Mouse (Mus musculus): ENCODE measurements around the gene Abhd16a. TPM values are rescaled to one million over a fixed set of nuclear protein-coding genes. Genes with fewer than 3 reads are reported as not detected.

The Abhd16a gene
- total RNA-seq, 2 experiments from 2014 or later: 18.0 to 21.3 TPM

GRCm38 (mm10) chr17:35140490-35140996 lies 51.5 kb downstream of the Abhd16a start:
- ATAC-seq (ENCODE audit: poor library complexity, severe bottlenecking): no peak

- ATAC-seq (ENCODE audit: poor library complexity, severe bottlenecking): no peak
Observed at GRCm38 (mm10) chr17:35141971-35142370, 52.9 kb downstream of the Abhd16a start.

GRCm38 (mm10) chr17:35146139-35146538 lies 57.1 kb downstream of the Abhd16a start:
- ATAC-seq (ENCODE audit: poor library complexity, severe bottlenecking): no peak

- no peak for ATAC-seq (ENCODE audit: poor library complexity, severe bottlenecking)
Observed at GRCm38 (mm10) chr17:35147348-35147747, 58.3 kb downstream of the Abhd16a start.

- no peak for ATAC-seq (ENCODE audit: poor library complexity, severe bottlenecking)
Observed at GRCm38 (mm10) chr17:35147922-35148639, 59.0 kb downstream of the Abhd16a start.

GRCm38 (mm10) chr17:35152121-35152520 lies 63.1 kb downstream of the Abhd16a start:
- ATAC-seq (ENCODE audit: poor library complexity, severe bottlenecking): no peak

Other genes starting within 250 kb of the Abhd16a start
Only the 30 nearest of the 44 such genes appear.
- gene Hspa1b, start 130.0 kb upstream of the Abhd16a start, total RNA-seq (2015): 14.9 and 22.6 TPM in 2 replicates
- 23.0 and 30.6 TPM in 2 replicates for gene Hspa1b, start 130.0 kb upstream of the Abhd16a start, total RNA-seq (2017)
- not detected in 2 replicates for gene Gm20481, start 119.4 kb upstream of the Abhd16a start, total RNA-seq (2015)
- gene Gm20481, start 119.4 kb upstream of the Abhd16a start, total RNA-seq (2017): not detected in 2 replicates
- gene Hspa1a, start 117.1 kb upstream of the Abhd16a start, total RNA-seq (2015): 10.8 and 12.4 TPM in 2 replicates
- 29.2 and 32.0 TPM in 2 replicates for gene Hspa1a, start 117.1 kb upstream of the Abhd16a start, total RNA-seq (2017)
- gene Hspa1l, start 116.6 kb upstream of the Abhd16a start, total RNA-seq (2015): not detected in 2 replicates
- 0.22 TPM in 1 of 2 replicates, not detected in the other for gene Hspa1l, start 116.6 kb upstream of the Abhd16a start, total RNA-seq (2017)
- 85.8 and 141 TPM in 2 replicates for gene Lsm2, start 107.4 kb upstream of the Abhd16a start, total RNA-seq (2015)
- gene Lsm2, start 107.4 kb upstream of the Abhd16a start, total RNA-seq (2017): 13.2 and 31.2 TPM in 2 replicates
- 42.2 and 61.8 TPM in 2 replicates for gene Vars, start 88.3 kb upstream of the Abhd16a start, total RNA-seq (2015)
- gene Vars, start 88.3 kb upstream of the Abhd16a start, total RNA-seq (2017): 110 and 165 TPM in 2 replicates
- 0.07 TPM in 1 of 2 replicates, not detected in the other for gene Vwa7, start 72.7 kb upstream of the Abhd16a start, total RNA-seq (2015)
- gene Vwa7, start 72.7 kb upstream of the Abhd16a start, total RNA-seq (2017): 0.11 TPM in 1 of 2 replicates, not detected in the other
- 1.4 and 1.5 TPM in 2 replicates for gene Sapcd1, start 61.2 kb upstream of the Abhd16a start, total RNA-seq (2015)
- gene Sapcd1, start 61.2 kb upstream of the Abhd16a start, total RNA-seq (2017): 0.22 TPM in 1 of 2 replicates, not detected in the other
- gene Msh5, start 42.5 kb upstream of the Abhd16a start, total RNA-seq (2015): 7.4 and 7.5 TPM in 2 replicates
- gene Msh5, start 42.5 kb upstream of the Abhd16a start, total RNA-seq (2017): 3.6 and 6.3 TPM in 2 replicates
- 415 and 463 TPM in 2 replicates for gene Clic1, start 39.3 kb upstream of the Abhd16a start, total RNA-seq (2015)
- 386 and 405 TPM in 2 replicates for gene Clic1, start 39.3 kb upstream of the Abhd16a start, total RNA-seq (2017)
- gene Ddah2, start 30.2 kb upstream of the Abhd16a start, total RNA-seq (2015): 2.2 and 3.1 TPM in 2 replicates
- gene Ddah2, start 30.2 kb upstream of the Abhd16a start, total RNA-seq (2017): 1.2 and 2.7 TPM in 2 replicates
- gene Ly6g6c, start 23.9 kb upstream of the Abhd16a start, total RNA-seq (2015): not detected in 2 replicates
- not detected in 2 replicates for gene Ly6g6c, start 23.9 kb upstream of the Abhd16a start, total RNA-seq (2017)
- not detected in 2 replicates for gene Mpig6b, start 23.1 kb upstream of the Abhd16a start, total RNA-seq (2015)
- gene Mpig6b, start 23.1 kb upstream of the Abhd16a start, total RNA-seq (2017): not detected in 2 replicates
- not detected in 2 replicates for gene Ly6g6e, start 12.4 kb upstream of the Abhd16a start, total RNA-seq (2015)
- not detected in 2 replicates for gene Ly6g6e, start 12.4 kb upstream of the Abhd16a start, total RNA-seq (2017)
- not detected in 2 replicates for gene Ly6g6d, start 11.2 kb upstream of the Abhd16a start, total RNA-seq (2015)
- not detected in 2 replicates for gene Ly6g6d, start 11.2 kb upstream of the Abhd16a start, total RNA-seq (2017)
- not detected in 2 replicates for gene Ly6g6f, start 3.7 kb upstream of the Abhd16a start, total RNA-seq (2015)
- not detected in 2 replicates for gene Ly6g6f, start 3.7 kb upstream of the Abhd16a start, total RNA-seq (2017)
- not detected in 2 replicates for gene Ly6g5c, start 19.0 kb downstream of the Abhd16a start, total RNA-seq (2015)
- gene Ly6g5c, start 19.0 kb downstream of the Abhd16a start, total RNA-seq (2017): not detected in 2 replicates
- 6.1 and 8.2 TPM in 2 replicates for gene Ly6g5b, start 26.2 kb downstream of the Abhd16a start, total RNA-seq (2015)
- gene Ly6g5b, start 26.2 kb downstream of the Abhd16a start, total RNA-seq (2017): 1.4 and 1.8 TPM in 2 replicates
- gene Gpank1, start 32.2 kb downstream of the Abhd16a start, total RNA-seq (2015): 22.6 and 24.6 TPM in 2 replicates
- gene Gpank1, start 32.2 kb downstream of the Abhd16a start, total RNA-seq (2017): 48.5 and 50.0 TPM in 2 replicates
- 404 and 428 TPM in 2 replicates for gene Csnk2b, start 32.8 kb downstream of the Abhd16a start, total RNA-seq (2015)
- gene Csnk2b, start 32.8 kb downstream of the Abhd16a start, total RNA-seq (2017): 323 and 362 TPM in 2 replicates
- 4.5 and 4.7 TPM in 2 replicates for gene D17H6S53E, start 37.1 kb downstream of the Abhd16a start, total RNA-seq (2015)
- gene D17H6S53E, start 37.1 kb downstream of the Abhd16a start, total RNA-seq (2017): 13.0 and 26.1 TPM in 2 replicates
- 0.38 TPM in 1 of 2 replicates, not detected in the other for gene Apom, start 42.8 kb downstream of the Abhd16a start, total RNA-seq (2015)
- gene Apom, start 42.8 kb downstream of the Abhd16a start, total RNA-seq (2017): 0.26 TPM in 1 of 2 replicates, not detected in the other
- gene Bag6, start 45.9 kb downstream of the Abhd16a start, total RNA-seq (2015): 87.9 and 91.7 TPM in 2 replicates
- 72.4 and 90.5 TPM in 2 replicates for gene Bag6, start 45.9 kb downstream of the Abhd16a start, total RNA-seq (2017)
- 144 and 172 TPM in 2 replicates for gene Prrc2a, start 75.6 kb downstream of the Abhd16a start, total RNA-seq (2015)
- 35.8 and 60.6 TPM in 2 replicates for gene Prrc2a, start 75.6 kb downstream of the Abhd16a start, total RNA-seq (2017)
- gene Aif1, start 86.8 kb downstream of the Abhd16a start, total RNA-seq (2015): 78.7 and 81.4 TPM in 2 replicates
- 103 and 120 TPM in 2 replicates for gene Aif1, start 86.8 kb downstream of the Abhd16a start, total RNA-seq (2017)
- 425 and 434 TPM in 2 replicates for gene Lst1, start 99.2 kb downstream of the Abhd16a start, total RNA-seq (2015)
- 495 and 596 TPM in 2 replicates for gene Lst1, start 99.2 kb downstream of the Abhd16a start, total RNA-seq (2017)
- 11.7 and 13.3 TPM in 2 replicates for gene Ltb, start 105.2 kb downstream of the Abhd16a start, total RNA-seq (2015)
- 7.3 and 11.2 TPM in 2 replicates for gene Ltb, start 105.2 kb downstream of the Abhd16a start, total RNA-seq (2017)
- gene Tnf, start 112.7 kb downstream of the Abhd16a start, total RNA-seq (2015): 33.1 and 34.6 TPM in 2 replicates
- gene Tnf, start 112.7 kb downstream of the Abhd16a start, total RNA-seq (2017): 28.2 and 30.0 TPM in 2 replicates
- gene Lta, start 116.1 kb downstream of the Abhd16a start, total RNA-seq (2015): 0.11 TPM in 1 of 2 replicates, not detected in the other
- 0.24 TPM in 1 of 2 replicates, not detected in the other for gene Lta, start 116.1 kb downstream of the Abhd16a start, total RNA-seq (2017)
- 0.76 and 2.5 TPM in 2 replicates for gene Gm16181, start 131.6 kb downstream of the Abhd16a start, total RNA-seq (2015)
- gene Gm16181, start 131.6 kb downstream of the Abhd16a start, total RNA-seq (2017): 0.88 and 4.0 TPM in 2 replicates

Measured in megakaryocyte, adult 5-6 weeks (primary cell).